Mouse (Mus musculus) liver (tissue): ENCODE measurements around the gene Nt5dc1.
"Not testable (repeated sequence)": the region's sequence is repeated elsewhere in the genome, so short reads cannot be mapped to it uniquely, and the experiment has no call there.

Experiments
- DNase-seq: peaks from one replicate; pipeline ENCODE4 v3.0.0-alpha.2; 2020; ENCODE audit warnings: mixed read lengths

Gene Nt5dc1

GRCm38 (mm10) chr10:34418204-34418756 is at the start of gene Nt5dc1:
TSS of gene Nt5dc1 (minus strand) at chr10:34418552.
- DNase-seq, result peak; percentile 99

- no peak for DNase-seq
These were observed 46.0 kb upstream of the Nt5dc1 start for GRCm38 (mm10) chr10:34464321-34464720.

GRCm38 (mm10) chr10:34461451-34461850 is 43.1 kb upstream of the Nt5dc1 start:
- no peak for DNase-seq

GRCm38 (mm10) chr10:34449469-34449868 is 31.1 kb upstream of the Nt5dc1 start:
- DNase-seq, result no peak

GRCm38 (mm10) chr10:34434191-34434590 is 15.8 kb upstream of the Nt5dc1 start:
- DNase-seq, result not testable (repeated sequence)

- DNase-seq, result no peak
These were observed 13.4 kb upstream of the Nt5dc1 start for GRCm38 (mm10) chr10:34431783-34432182.

GRCm38 (mm10) chr10:34418794-34419193 is 442 bp upstream of the Nt5dc1 start:
- not testable (repeated sequence) for DNase-seq

- no peak for DNase-seq
These were observed 19.1 kb downstream of the Nt5dc1 start for GRCm38 (mm10) chr10:34399267-34399666.

GRCm38 (mm10) chr10:34396959-34397358 is 21.4 kb downstream of the Nt5dc1 start:
- no peak for DNase-seq

- no peak for DNase-seq
These were observed 28.7 kb downstream of the Nt5dc1 start, which contains the start of gene Col10a1 for GRCm38 (mm10) chr10:34389681-34390080. TSS of gene Col10a1 (plus strand) at chr10:34389981.

- DNase-seq, result no peak
These were observed 32.7 kb downstream of the Nt5dc1 start for GRCm38 (mm10) chr10:34385636-34386035.

GRCm38 (mm10) chr10:34373332-34373731 is 45.0 kb downstream of the Nt5dc1 start:
- DNase-seq, result no peak

GRCm38 (mm10) chr10:34368138-34368537 is 50.2 kb downstream of the Nt5dc1 start:
- DNase-seq, result no peak

GRCm38 (mm10) chr10:34363756-34364155 is 54.6 kb downstream of the Nt5dc1 start:
- DNase-seq, result no peak

GRCm38 (mm10) chr10:34358263-34358662 is 60.1 kb downstream of the Nt5dc1 start:
- DNase-seq, result no peak

- DNase-seq, result no peak
These were observed 66.2 kb downstream of the Nt5dc1 start for GRCm38 (mm10) chr10:34352166-34352565.

- no peak for DNase-seq
These were observed 76.5 kb downstream of the Nt5dc1 start for GRCm38 (mm10) chr10:34341886-34342285.

- no peak for DNase-seq
These were observed 77.3 kb downstream of the Nt5dc1 start for GRCm38 (mm10) chr10:34341014-34341413.

- peak; percentile 9 for DNase-seq
These were observed 90.0 kb downstream of the Nt5dc1 start for GRCm38 (mm10) chr10:34328310-34328709.

GRCm38 (mm10) chr10:34327144-34327543 is 91.2 kb downstream of the Nt5dc1 start:
- no peak for DNase-seq

GRCm38 (mm10) chr10:34326701-34327100 is 91.7 kb downstream of the Nt5dc1 start:
- DNase-seq, result no peak

GRCm38 (mm10) chr10:34320809-34321208 is 97.5 kb downstream of the Nt5dc1 start:
- DNase-seq, result no peak

GRCm38 (mm10) chr10:34317217-34317606 is 101.1 kb downstream of the Nt5dc1 start:
- no peak for DNase-seq

- peak; percentile 3 for DNase-seq
These were observed 101.7 kb downstream of the Nt5dc1 start for GRCm38 (mm10) chr10:34316571-34317216.

- no peak for DNase-seq
These were observed 105.8 kb downstream of the Nt5dc1 start for GRCm38 (mm10) chr10:34312536-34312935.
